Mouse (Mus musculus) kidney, embryonic 16.5 days (tissue): ENCODE data around the gene Gnb1. TPM values are rescaled to one million over a fixed set of nuclear protein-coding genes. Genes with fewer than 3 reads are reported as not detected.
"Not testable (repeated sequence)": the region's sequence is repeated elsewhere in the genome, so short reads cannot be mapped to it uniquely, and the experiment has no call there.

Experiments
- ATAC-seq: fragments of 200-750 bp; cut with Nextera tagmentation; 2 replicates; pipeline ENCODE4 v1.8.0; 2017; ENCODE audit warnings: moderate TSS enrichment; ENCODE audit not compliant: low FRiP score, low TSS enrichment
- H3K27ac ChIP-seq: fragments of 300-500 bp; sonication (generic); 2 replicates; pipeline ENCODE4 v1.5.1; 2014; ENCODE audit warnings: low read length
- H3K27me3 ChIP-seq: fragments of 300-500 bp; sonication (generic); 2 replicates; pipeline ENCODE4 v1.6.1; 2014; ENCODE audit warnings: low read length, control low read depth, mixed read lengths; ENCODE audit not compliant: insufficient read depth
- H3K36me3 ChIP-seq: fragments of 300-500 bp; sonication (generic); 2 replicates; pipeline ENCODE4 v1.6.1; 2014; ENCODE audit warnings: low read length, control low read depth, mixed read lengths; ENCODE audit not compliant: insufficient read depth
- H3K4me1 ChIP-seq: fragments of 300-500 bp; sonication (generic); 2 replicates; pipeline ENCODE4 v1.6.1; 2014; ENCODE audit warnings: low read length, control low read depth, mixed read lengths; ENCODE audit not compliant: insufficient read depth
- H3K4me2 ChIP-seq: fragments of 300-500 bp; sonication (generic); replicated peaks from 2 replicates; pipeline ENCODE4 v1.6.1; 2014; ENCODE audit warnings: low read depth, low read length
- H3K4me3 ChIP-seq: fragments of 300-500 bp; sonication (generic); 2 replicates; pipeline ENCODE4 v1.5.1; 2014; ENCODE audit warnings: mild to moderate bottlenecking, low read length
- H3K9ac ChIP-seq: fragments of 300-500 bp; sonication (generic); replicated peaks from 2 replicates; pipeline ENCODE4 v1.6.1; 2014; ENCODE audit warnings: low read length
- H3K9me3 ChIP-seq: fragments of 300-500 bp; sonication (generic); 2 replicates; pipeline ENCODE4 v1.6.1; 2016; ENCODE audit warnings: low read length, control low read depth
- whole genome bisulfite sequencing: fragments of 180-500 bp; shearing (Covaris S2); extraction: QIAGEN DNeasy Blood & Tissue Kit; methylation state at CpG from one replicate; pipeline ENCODE4 v1.1.7; 2014; 5-methylcytosine and 5-hydroxymethylcytosine counted together
- polyA plus RNA-seq: library from polyadenylated mRNA; unstranded; fragments of >200 nt; fragmentation: Nextera tagmentation; extraction: Ambion mirVana; gene quantifications from 2 replicates; pipeline ENCODE4 v1.2.1, GENCODE M21; 2015

The Gnb1 gene
- polyA plus RNA-seq, 1 experiment from 2014 or later = 477 TPM

DNA sequence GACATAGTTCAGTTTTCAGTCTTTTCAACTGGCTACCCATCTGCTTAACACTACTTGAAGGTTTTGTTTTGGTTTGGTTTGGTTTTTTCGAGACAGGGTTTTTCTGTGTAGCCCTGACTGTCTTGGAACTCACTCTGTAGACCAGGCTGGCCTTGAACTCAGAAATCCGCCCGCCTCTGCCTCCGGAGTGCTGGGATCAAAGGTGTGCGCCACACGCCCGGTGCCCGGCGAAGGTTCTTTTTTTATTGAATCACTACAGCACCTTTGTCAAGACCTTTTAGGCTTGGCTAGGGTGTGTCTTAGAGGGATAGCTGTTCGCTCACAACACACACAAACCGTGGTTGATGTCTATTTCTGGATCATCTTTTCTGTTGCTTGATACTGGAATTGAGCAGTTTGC is 79.2 kb downstream of the Gnb1 start:
- not testable (repeated sequence) for H3K36me3 ChIP-seq, H3K4me2 ChIP-seq, H3K9ac ChIP-seq, H3K27ac ChIP-seq, ATAC-seq, H3K9me3 ChIP-seq, H3K4me3 ChIP-seq, H3K27me3 ChIP-seq
- peaks cover 14% of the 10 kb centered on the region for H3K4me1 ChIP-seq
- WGBS = 94% methylated on average over 11 of the region's 11 CpGs

GRCm38 (mm10) chr4:155571442-155571841 is 80.3 kb downstream of the Gnb1 start:
- no peak overlapping the region for H3K27ac ChIP-seq
- H3K36me3 ChIP-seq = no peaks in the 10 kb centered on the region
- no peak overlapping the region for H3K4me2 ChIP-seq
- ATAC-seq = no peak
- no peaks in the 10 kb centered on the region for H3K9me3 ChIP-seq
- H3K4me3 ChIP-seq = no peak overlapping the region
- no peaks in the 10 kb centered on the region for H3K27me3 ChIP-seq
- 55% methylated on average over 2 of the region's 2 CpGs for WGBS
- H3K9ac ChIP-seq = no peak overlapping the region
- H3K4me1 ChIP-seq = peaks cover 3% of the 10 kb centered on the region

DNA sequence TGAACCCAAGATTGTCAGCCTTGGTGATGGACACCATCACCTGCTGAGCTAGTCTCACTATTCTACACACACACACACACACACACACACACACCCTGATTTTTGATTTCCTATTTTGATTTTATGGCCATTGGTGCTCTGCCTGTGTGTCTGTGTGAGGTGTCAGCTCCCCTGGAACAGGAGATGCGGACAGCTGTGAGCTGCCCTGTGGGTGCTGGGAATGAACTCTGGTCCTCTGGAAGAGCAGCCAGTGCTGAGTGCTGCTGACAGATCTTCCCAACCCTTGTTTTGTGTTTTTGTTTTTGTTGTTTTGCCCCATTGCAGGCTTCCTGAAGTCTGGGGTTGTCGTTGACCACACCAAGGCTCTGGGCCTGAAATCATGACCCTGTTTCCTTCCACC is 82.0 kb downstream of the Gnb1 start:
- 81% methylated on average over 2 of the region's 2 CpGs for WGBS

GRCm38 (mm10) chr4:155573876-155574275 is 82.7 kb downstream of the Gnb1 start:
- no peaks in the 10 kb centered on the region for H3K4me1 ChIP-seq
- 87% methylated on average over 9 of the region's 9 CpGs for WGBS
- no peaks in the 10 kb centered on the region for H3K27me3 ChIP-seq
- no peak overlapping the region for H3K4me2 ChIP-seq
- no peak overlapping the region for H3K9ac ChIP-seq
- H3K4me3 ChIP-seq = no peak overlapping the region
- no peak overlapping the region for H3K27ac ChIP-seq
- H3K36me3 ChIP-seq = no peaks in the 10 kb centered on the region
- H3K9me3 ChIP-seq = no peaks in the 10 kb centered on the region
- ATAC-seq = no peak

More for the DNA sequence above, 82.0 kb downstream of the Gnb1 start:
- Histone ChIP-seq H3K36me3 (no peaks in the 10 kb centered on the region), H3K4me1 (no peaks in the 10 kb centered on the region), H3K9ac (no peak overlapping the region), H3K27me3 (no peaks in the 10 kb centered on the region), H3K4me3 (no peak overlapping the region), H3K4me2 (no peak overlapping the region), H3K27ac (no peak overlapping the region), H3K9me3 (no peaks in the 10 kb centered on the region)
- ATAC-seq = no peak

DNA sequence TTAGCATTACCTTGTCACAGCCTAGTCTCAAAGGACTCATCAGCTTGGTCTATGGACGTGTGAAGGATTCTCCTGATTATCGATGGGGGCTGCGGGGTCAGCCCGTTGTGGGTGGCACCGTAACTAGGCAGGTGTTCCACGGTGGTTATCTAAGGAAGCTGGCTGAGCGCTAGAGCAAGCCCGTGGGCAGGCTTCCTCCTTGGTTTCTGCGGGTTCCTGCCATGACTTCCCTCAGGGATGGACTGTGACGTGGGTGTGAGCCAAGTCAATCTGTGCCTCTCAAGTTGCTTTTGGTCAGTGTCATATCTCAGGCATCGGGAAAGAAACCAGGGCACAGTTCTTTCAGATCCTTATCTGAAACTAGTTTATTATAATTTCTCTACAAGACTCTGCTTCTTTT is 83.8 kb downstream of the Gnb1 start:
- no peaks in the 10 kb centered on the region for H3K9me3 ChIP-seq
- H3K27me3 ChIP-seq = no peaks in the 10 kb centered on the region
- no peak overlapping the region for H3K27ac ChIP-seq
- WGBS = 83% methylated on average over 11 of the region's 11 CpGs
- no peak overlapping the region for H3K9ac ChIP-seq
- H3K4me2 ChIP-seq = no peak overlapping the region
- H3K4me3 ChIP-seq = no peak overlapping the region
- H3K36me3 ChIP-seq = no peaks in the 10 kb centered on the region
- no peak for ATAC-seq
- no peaks in the 10 kb centered on the region for H3K4me1 ChIP-seq

DNA sequence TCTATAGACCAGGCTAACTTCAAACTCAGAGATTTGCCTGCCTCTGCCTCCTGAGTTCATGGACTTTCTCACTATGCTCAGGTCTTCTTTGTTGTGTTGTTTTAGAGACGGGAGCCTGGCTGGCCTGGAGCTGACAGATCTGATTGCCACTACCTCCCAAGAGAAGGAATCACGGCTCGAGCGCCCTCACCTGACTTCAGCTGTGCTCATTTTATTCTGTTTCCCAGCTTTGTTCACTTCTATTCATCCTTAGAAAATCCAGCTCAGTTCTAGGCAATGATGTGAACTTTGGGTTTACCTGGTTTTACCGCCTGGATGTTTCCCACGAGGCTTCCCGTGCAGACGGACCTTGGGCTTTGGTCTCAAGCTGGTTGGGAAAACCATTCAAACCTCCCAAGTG is 84.4 kb downstream of the Gnb1 start:
- Histone ChIP-seq H3K27me3 (no peaks in the 10 kb centered on the region), H3K4me2 (no peak overlapping the region), H3K27ac (no peak overlapping the region), H3K4me3 (no peak overlapping the region), H3K4me1 (no peaks in the 10 kb centered on the region), H3K9ac (no peak overlapping the region), H3K9me3 (no peaks in the 10 kb centered on the region), H3K36me3 (no peaks in the 10 kb centered on the region)
- no peak for ATAC-seq
- 89% methylated on average over 8 of the region's 8 CpGs for WGBS

DNA sequence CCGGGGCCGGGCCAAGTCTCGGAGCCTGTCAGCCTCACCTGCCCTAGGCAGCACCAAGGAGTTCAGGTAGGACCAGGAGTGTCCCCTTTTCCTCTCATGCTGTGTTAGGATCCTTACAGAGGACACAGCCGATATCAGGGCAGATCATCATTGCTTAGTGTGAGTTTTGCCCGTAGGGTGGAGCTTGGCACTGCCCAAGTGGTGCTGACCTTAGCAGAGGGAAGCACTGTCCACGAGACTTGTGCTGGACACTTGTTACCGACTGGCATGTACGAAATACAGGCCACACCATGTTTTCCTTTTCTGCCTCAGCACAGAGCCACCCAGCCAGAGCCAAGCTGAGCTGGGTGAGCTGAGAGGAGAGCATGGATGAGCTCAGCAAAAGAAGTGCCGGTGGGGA is 86.0 kb downstream of the Gnb1 start:
- Histone ChIP-seq H3K36me3 (0 out of 2 replicates have a peak, but pooled peaks cover 1% of the 10 kb centered on the region), H3K9me3 (no peaks in the 10 kb centered on the region), H3K4me1 (no peaks in the 10 kb centered on the region), H3K27ac (no peak overlapping the region), H3K4me2 (no peak overlapping the region), H3K4me3 (no peak overlapping the region), H3K9ac (no peak overlapping the region), H3K27me3 (no peaks in the 10 kb centered on the region)
- ATAC-seq = no peak
- WGBS = 90% methylated on average over 9 of the region's 9 CpGs

- Histone ChIP-seq H3K9me3 (no peaks in the 10 kb centered on the region), H3K27me3 (no peaks in the 10 kb centered on the region), H3K9ac (no peak overlapping the region), H3K4me1 (no peaks in the 10 kb centered on the region), H3K36me3 (0 out of 2 replicates have a peak, but pooled peaks cover 3% of the 10 kb centered on the region), H3K4me3 (no peak overlapping the region), H3K27ac (no peak overlapping the region), H3K4me2 (no peak overlapping the region)
- 84% methylated on average over 5 of the region's 5 CpGs for WGBS
- ATAC-seq = no peak
These were observed 86.6 kb downstream of the Gnb1 start for GRCm38 (mm10) chr4:155577741-155578140.

GRCm38 (mm10) chr4:155578336-155579125 is 87.4 kb downstream of the Gnb1 start:
- H3K9ac ChIP-seq = no peak overlapping the region
- H3K4me3 ChIP-seq = no peak overlapping the region
- no peak overlapping the region for H3K4me2 ChIP-seq
- no peak for ATAC-seq
- H3K4me1 ChIP-seq = no peaks in the 10 kb centered on the region
- no peaks in the 10 kb centered on the region for H3K27me3 ChIP-seq
- H3K27ac ChIP-seq = no peak overlapping the region
- H3K36me3 ChIP-seq = 0 out of 2 replicates have a peak, but pooled peaks cover 3% of the 10 kb centered on the region
- H3K9me3 ChIP-seq = no peaks in the 10 kb centered on the region
- WGBS = 84% methylated on average over 7 of the region's 7 CpGs

- H3K4me1 ChIP-seq = no peaks in the 10 kb centered on the region
- no peak overlapping the region for H3K4me3 ChIP-seq
- H3K27me3 ChIP-seq = no peaks in the 10 kb centered on the region
- peaks cover 20% of the 10 kb centered on the region for H3K36me3 ChIP-seq
- 30% methylated on average over 1 of the region's 1 CpGs for WGBS
- no peak overlapping the region for H3K27ac ChIP-seq
- no peak for ATAC-seq
- H3K9ac ChIP-seq = no peak overlapping the region
- H3K9me3 ChIP-seq = no peaks in the 10 kb centered on the region
- no peak overlapping the region for H3K4me2 ChIP-seq
These were observed 89.3 kb downstream of the Gnb1 start for GRCm38 (mm10) chr4:155580420-155580819.
